Mouse (Mus musculus) midbrain, postnatal 0 days (tissue): ENCODE data around the gene Tecr. TPM values are rescaled to one million over a fixed set of nuclear protein-coding genes. Genes with fewer than 3 reads are reported as not detected.
A peak's percentile ranks its signal among the peaks of the same experiment; 100 is the strongest.

Experiments
- ATAC-seq: fragments of 200-750 bp; cut with Nextera tagmentation; 2 replicates; pipeline ENCODE4 v1.8.0; 2017; ENCODE audit warnings: moderate number of reproducible peaks, mild to moderate bottlenecking, moderate TSS enrichment, moderate library complexity; ENCODE audit not compliant: low FRiP score
- DNase-seq: peaks from one replicate; pipeline ENCODE4 v3.0.0-alpha.2; 2015; ENCODE audit warnings: low spot score
- H3K27ac ChIP-seq: fragments of 300-500 bp; sonication (generic); 2 replicates; pipeline ENCODE4 v1.5.1; 2014; ENCODE audit warnings: low read depth, mild to moderate bottlenecking, low read length, mixed read lengths
- H3K27me3 ChIP-seq: fragments of 300-500 bp; sonication (generic); 2 replicates; pipeline ENCODE4 v1.6.1; 2014; ENCODE audit warnings: low read length, control low read depth, mixed read lengths; ENCODE audit not compliant: insufficient read depth
- H3K36me3 ChIP-seq: fragments of 300-500 bp; sonication (generic); 2 replicates; pipeline ENCODE4 v1.6.1; 2014; ENCODE audit warnings: low read length, control low read depth, mixed read lengths; ENCODE audit not compliant: insufficient read depth
- H3K4me1 ChIP-seq: fragments of 300-500 bp; sonication (generic); 2 replicates; pipeline ENCODE4 v1.6.1; 2014; ENCODE audit warnings: mild to moderate bottlenecking, control low read depth, antibody characterized with exemption, low read length, mixed read lengths; ENCODE audit not compliant: insufficient read depth
- H3K4me2 ChIP-seq: fragments of 300-500 bp; sonication (generic); 2 replicates; pipeline ENCODE4 v1.6.1; 2014; ENCODE audit warnings: low read depth, mild to moderate bottlenecking, low read length, mixed read lengths; ENCODE audit not compliant: poor library complexity, severe bottlenecking
- H3K4me3 ChIP-seq: fragments of 300-500 bp; sonication (generic); 2 replicates; pipeline ENCODE4 v1.5.1; 2014; ENCODE audit warnings: low read depth, mild to moderate bottlenecking, low read length, moderate library complexity
- H3K9ac ChIP-seq: fragments of 300-500 bp; sonication (generic); replicated peaks from 2 replicates; pipeline ENCODE4 v1.6.1; 2014; ENCODE audit warnings: mild to moderate bottlenecking, low read length, moderate library complexity, mixed read lengths; ENCODE audit not compliant: poor library complexity, severe bottlenecking
- H3K9me3 ChIP-seq: fragments of 300-500 bp; sonication (generic); 2 replicates; pipeline ENCODE4 v1.6.1; 2016; ENCODE audit warnings: low read length, control low read depth
- CTCF ChIP-seq: IDR thresholded peaks from 2 replicates; pipeline ENCODE4 v1.5.1; 2016; ENCODE audit warnings: antibody characterized with exemption, mild to moderate bottlenecking
- WGBS: fragments of 180-500 bp; shearing (Covaris S2); extraction: QIAGEN DNeasy Blood & Tissue Kit; methylation state at CpG from one replicate; pipeline ENCODE4 v1.1.7; 2014; 5-methylcytosine and 5-hydroxymethylcytosine counted together
- polyA plus RNA-seq: library from polyadenylated mRNA; unstranded; fragments of >200 nt; fragmentation: Nextera tagmentation; extraction: Ambion mirVana; gene quantifications from 2 replicates; pipeline ENCODE4 v1.2.1, GENCODE M21; 2015
- total RNA-seq: library from RNA; depleted of rRNA; stranded (reverse); fragments of >200 nt; gene quantifications from 2 replicates; pipeline ENCODE4 v1.2.3, GENCODE M21; 2014

The Tecr gene
- total and polyA plus RNA-seq, 2 experiments from 2014 or later = 1,270 to 1,433 TPM

- peak overlapping the region; percentile 79 for H3K4me2 ChIP-seq
- peak overlapping the region; percentile 88 for H3K4me3 ChIP-seq
- H3K4me1 ChIP-seq = peaks cover 17% of the 10 kb centered on the region; the same call in 1 of the 2 replicates
- 0 out of 2 replicates have a peak, but pooled peaks cover 3% of the 10 kb centered on the region for H3K36me3 ChIP-seq
- WGBS = 44% methylated on average over 3 of the region's 3 CpGs
- DNase-seq = peak; percentile 28
- no peak overlapping the region for H3K27ac ChIP-seq
- peak overlapping the region; percentile 94 for H3K9ac ChIP-seq
- ATAC-seq = no peak
- no peak for TF ChIP-seq CTCF
- no peaks in the 10 kb centered on the region for H3K9me3 ChIP-seq
- H3K27me3 ChIP-seq = no peaks in the 10 kb centered on the region
These were observed 15.1 kb downstream of the Tecr start for GRCm38 (mm10) chr8:83592682-83593081.

GRCm38 (mm10) chr8:83590488-83591023, 17.2 kb downstream of the Tecr start:
- no peaks in the 10 kb centered on the region for H3K9me3 ChIP-seq
- 0 out of 2 replicates have a peak, but pooled peaks cover 3% of the 10 kb centered on the region for H3K36me3 ChIP-seq
- ATAC-seq = no peak
- no peak overlapping the region for H3K27ac ChIP-seq
- no peaks in the 10 kb centered on the region for H3K27me3 ChIP-seq
- no peak overlapping the region for H3K9ac ChIP-seq
- peaks cover 20% of the 10 kb centered on the region; the same call in 1 of the 2 replicates for H3K4me1 ChIP-seq
- TF ChIP-seq CTCF = peak; percentile 62
- peak overlapping the region; percentile 88; the same call in 1 of the 2 replicates for H3K4me3 ChIP-seq
- DNase-seq = no peak
- 75% methylated on average over 7 of the region's 7 CpGs for WGBS
- H3K4me2 ChIP-seq = peak overlapping the region; percentile 79

- no peaks in the 10 kb centered on the region for H3K9me3 ChIP-seq
- H3K36me3 ChIP-seq = 0 out of 2 replicates have a peak, but pooled peaks cover 3% of the 10 kb centered on the region
- no peak overlapping the region for H3K9ac ChIP-seq
- 94% methylated on average over 5 of the region's 5 CpGs for WGBS
- ATAC-seq = no peak
- H3K4me3 ChIP-seq = no peak overlapping the region
- no peak for DNase-seq
- no peaks in the 10 kb centered on the region for H3K27me3 ChIP-seq
- H3K27ac ChIP-seq = no peak overlapping the region
- H3K4me2 ChIP-seq = no peak overlapping the region
- peaks cover 20% of the 10 kb centered on the region; the same call in 1 of the 2 replicates for H3K4me1 ChIP-seq
- TF ChIP-seq CTCF = no peak
These were observed 18.9 kb downstream of the Tecr start for GRCm38 (mm10) chr8:83588886-83589285.

DNA sequence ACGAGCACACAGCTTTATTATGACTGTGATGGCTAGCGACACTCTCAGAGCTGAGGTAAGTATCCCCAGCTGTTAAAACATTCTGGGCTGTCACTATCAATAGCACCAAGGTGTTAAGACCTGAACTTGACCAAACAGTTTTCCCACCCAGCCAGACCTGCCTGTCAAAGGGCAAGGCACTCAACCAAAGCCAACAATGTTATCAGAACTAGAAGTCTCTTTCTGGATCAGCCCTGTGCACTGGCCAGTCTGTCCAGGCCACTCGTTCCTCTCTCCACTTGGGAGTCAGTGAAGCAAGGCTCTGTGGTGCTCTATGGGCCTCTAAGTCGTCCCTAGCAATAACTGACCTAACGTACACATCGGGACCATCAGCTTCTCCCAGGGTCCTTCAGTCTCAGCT, 20.1 kb downstream of the Tecr start:
- H3K36me3 ChIP-seq = 0 out of 2 replicates have a peak, but pooled peaks cover 3% of the 10 kb centered on the region
- no peak overlapping the region for H3K4me3 ChIP-seq
- no peak overlapping the region for H3K4me2 ChIP-seq
- no peaks in the 10 kb centered on the region for H3K27me3 ChIP-seq
- no peaks in the 10 kb centered on the region for H3K9me3 ChIP-seq
- no peak overlapping the region for H3K9ac ChIP-seq
- ATAC-seq = no peak
- DNase-seq = no peak
- H3K27ac ChIP-seq = no peak overlapping the region
- 95% methylated on average over 6 of the region's 6 CpGs for WGBS
- no peak for TF ChIP-seq CTCF
- H3K4me1 ChIP-seq = peaks cover 20% of the 10 kb centered on the region; the same call in 1 of the 2 replicates

DNA sequence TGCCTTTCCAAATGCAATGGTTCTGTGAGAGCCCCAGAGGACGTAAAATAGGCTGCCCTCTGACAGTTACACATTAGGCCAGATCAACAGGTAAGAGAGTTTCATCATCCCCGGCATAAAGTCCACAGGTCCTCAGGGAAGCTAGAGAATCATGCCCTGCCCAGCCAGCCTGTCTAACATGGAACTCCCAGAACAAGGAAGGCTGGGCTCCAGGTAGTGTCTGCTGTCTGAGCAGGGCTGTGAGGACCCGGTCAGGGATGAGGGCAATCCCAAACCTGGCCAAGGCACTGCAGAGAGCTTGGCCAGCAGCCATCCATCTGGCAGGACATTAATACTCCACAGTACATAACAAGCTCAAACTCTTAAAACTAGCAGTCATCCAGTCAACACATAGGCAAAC, 22.4 kb downstream of the Tecr start:
- no peak overlapping the region for H3K9ac ChIP-seq
- no peak for TF ChIP-seq CTCF
- no peaks in the 10 kb centered on the region for H3K9me3 ChIP-seq
- WGBS = 86% methylated on average over 3 of the region's 3 CpGs
- H3K4me2 ChIP-seq = no peak overlapping the region
- no peak overlapping the region for H3K4me3 ChIP-seq
- 0 out of 2 replicates have a peak, but pooled peaks cover 3% of the 10 kb centered on the region for H3K36me3 ChIP-seq
- DNase-seq = no peak
- H3K27me3 ChIP-seq = no peaks in the 10 kb centered on the region
- H3K4me1 ChIP-seq = peaks cover 11% of the 10 kb centered on the region; the same call in 1 of the 2 replicates
- no peak overlapping the region for H3K27ac ChIP-seq
- no peak for ATAC-seq

GRCm38 (mm10) chr8:83584771-83585170, 23.0 kb downstream of the Tecr start:
- Histone ChIP-seq H3K4me3 (no peak overlapping the region), H3K9ac (no peak overlapping the region), H3K9me3 (no peaks in the 10 kb centered on the region), H3K27ac (no peak overlapping the region), H3K4me1 (peaks cover 11% of the 10 kb centered on the region; the same call in 1 of the 2 replicates), H3K4me2 (no peak overlapping the region), H3K36me3 (0 out of 2 replicates have a peak, but pooled peaks cover 3% of the 10 kb centered on the region), H3K27me3 (no peaks in the 10 kb centered on the region)
- WGBS = 75% methylated on average over 1 of the region's 1 CpGs
- no peak for ATAC-seq
- DNase-seq = no peak
- no peak for TF ChIP-seq CTCF
